ENCODE assay signal across 10 mouse cellular contexts in genomic region chr2:32708643-32709042, GRCm38 (mm10). TPM values are rescaled to one million over a fixed set of nuclear protein-coding genes. Genes with fewer than 3 reads are reported as not detected.
DNase-seq lines count a peak whose midpoint lies in the region; ATAC-seq and TF ChIP-seq lines count a peak whose summit lies in the region.
"Had no signal": no experiment of that assay in that cellular context is flagged by ENCODE, and none has a peak within 500 bp of the region (broad histone marks: within the 10 kb centered on the region; RNA-seq: fewer than 3 reads in every experiment).

No protein-coding gene starts in this region.

- no peak overlapping the region for H3K27ac ChIP-seq in forebrain, postnatal 0 days (ENCODE audit: low read depth, low read length)
- no peak overlapping the region for H3K27ac ChIP-seq in forebrain, embryonic 15.5 days (replicated peaks)
- H3K27ac ChIP-seq: embryonic facial prominence, embryonic 12.5 days; midbrain, embryonic 12.5 days had no signal

- peaks cover 3% of the 10 kb centered on the region for H3K4me1 ChIP-seq in forebrain, postnatal 0 days (ENCODE audit: insufficient read depth)
- H3K4me1 ChIP-seq in forebrain, embryonic 15.5 days = peaks cover 14% of the 10 kb centered on the region
- peaks cover 8% of the 10 kb centered on the region for H3K4me1 ChIP-seq in lung, adult 2 months (ENCODE audit: control insufficient read depth, insufficient read depth, low read length)

- TF ChIP-seq POLR2A in lung, adult 2 months (IDR thresholded peaks at IDR 0.05; ENCODE audit: borderline replicate concordance, extremely low read depth, low read depth, low read length) = no peak

- H3K4me2 ChIP-seq in forebrain, postnatal 0 days (ENCODE audit: low read depth) = no peak overlapping the region
- H3K4me2 ChIP-seq in forebrain, embryonic 15.5 days (replicated peaks) = no peak overlapping the region
- H3K4me2 ChIP-seq: embryonic facial prominence, embryonic 12.5 days; midbrain, embryonic 12.5 days had no signal

- no peaks in the 10 kb centered on the region for H3K27me3 ChIP-seq in forebrain, postnatal 0 days (ENCODE audit: insufficient read depth, low read length)
- no peaks in the 10 kb centered on the region for H3K27me3 ChIP-seq in forebrain, embryonic 15.5 days
- H3K27me3 ChIP-seq: embryonic facial prominence, embryonic 12.5 days; midbrain, embryonic 12.5 days had no signal

- H3K9ac ChIP-seq in forebrain, postnatal 0 days = no peak overlapping the region
- H3K9ac ChIP-seq in forebrain, embryonic 15.5 days (replicated peaks) = no peak overlapping the region
- H3K9ac ChIP-seq: embryonic facial prominence, embryonic 12.5 days; midbrain, embryonic 12.5 days had no signal

- no peak overlapping the region for H3K4me3 ChIP-seq in forebrain, postnatal 0 days (ENCODE audit: low read depth, low read length)
- H3K4me3 ChIP-seq in forebrain, embryonic 15.5 days = no peak overlapping the region
- no peak overlapping the region for H3K4me3 ChIP-seq in lung, adult 2 months (replicated peaks; ENCODE audit: extremely low read depth, low read depth, low read length)
- H3K4me3 ChIP-seq: embryonic facial prominence, embryonic 12.5 days; midbrain, embryonic 12.5 days had no signal

- peaks cover 60% of the 10 kb centered on the region for H3K36me3 ChIP-seq in forebrain, postnatal 0 days (ENCODE audit: insufficient read depth)
- H3K36me3 ChIP-seq in forebrain, embryonic 15.5 days = peaks cover 66% of the 10 kb centered on the region

- H3K9me3 ChIP-seq in forebrain, postnatal 0 days (ENCODE audit: low read length) = no peaks in the 10 kb centered on the region
- no peaks in the 10 kb centered on the region for H3K9me3 ChIP-seq in forebrain, embryonic 15.5 days
- H3K9me3 ChIP-seq: embryonic facial prominence, embryonic 12.5 days; midbrain, embryonic 12.5 days had no signal

- TF ChIP-seq CTCF in forebrain, postnatal 0 days (IDR thresholded peaks at IDR 0.05; ENCODE audit: low read depth) = peak; percentile 83
- peak; percentile 79 for TF ChIP-seq CTCF in lung, adult 2 months (IDR thresholded peaks at IDR 0.05; ENCODE audit: insufficient read depth, low read length)

- DNase-seq in forebrain, postnatal 0 days = peak; percentile 73
- peak; percentile 61 for DNase-seq in lung, adult 2 months
- DNase-seq in lung, postnatal 25 days (ENCODE audit: low spot score) = no peak
- DNase-seq in T-cell, adult 2 months (ENCODE audit: low spot score) = peak; percentile 75
- DNase-seq in heart, postnatal 4 days = peak; percentile 84
- peak; percentile 38 to 58 for DNase-seq in spleen, adult 18-20 months

- ATAC-seq in forebrain, postnatal 0 days = no peak
- ATAC-seq in forebrain, embryonic 15.5 days (replicated peaks) = no peak
- ATAC-seq in monocyte, adult 5-6 weeks (replicated peaks; ENCODE audit: insufficient number of reproducible peaks, low FRiP score, low TSS enrichment, poor library complexity, severe bottlenecking) = no peak

- WGBS in forebrain, postnatal 0 days = 32% methylated on average over 3 of the region's 3 CpGs
- 27% methylated on average over 3 of the region's 3 CpGs for WGBS in forebrain, embryonic 15.5 days
- WGBS in lung, adult 2 months = 21% methylated on average over 3 of the region's 3 CpGs

RNA-seq across cellular contexts. Expression of gene Cdk9, which starts 4.2 kb away (rescaled TPM):
- total RNA-seq in forebrain, postnatal 0 days (2014; rRNA removed) = 90.5 and 94.5 TPM in 2 replicates
- 66.5 and 67.5 TPM in 2 replicates for polyA plus RNA-seq in forebrain, postnatal 0 days (2015; fragmentation: Nextera tagmentation; extraction: Ambion mirVana)
- polyA plus RNA-seq in forebrain, embryonic 15.5 days (2015; fragmentation: Nextera tagmentation; extraction: Ambion mirVana) = 88.0 and 98.2 TPM in 2 replicates
- 103 and 137 TPM in 2 replicates for polyA plus RNA-seq in lung, adult 2 months (2012; rRNA removed)
- 10 to 100 TPM; 38.2 to 46.0 TPM for total RNA-seq in heart, postnatal 4 days (2021)
- 83.0 to 107 TPM (median 86.5 TPM) in 3 replicates for total RNA-seq in monocyte, adult 5-6 weeks (2017)

RNA-seq across cellular contexts. Expression of gene Fpgs, which starts 4.7 kb away (rescaled TPM):
- total RNA-seq in forebrain, postnatal 0 days (2014; rRNA removed) = 22.4 and 31.5 TPM in 2 replicates
- 20.7 and 22.0 TPM in 2 replicates for polyA plus RNA-seq in forebrain, postnatal 0 days (2015; fragmentation: Nextera tagmentation; extraction: Ambion mirVana)
- 19.9 and 21.2 TPM in 2 replicates for polyA plus RNA-seq in forebrain, embryonic 15.5 days (2015; fragmentation: Nextera tagmentation; extraction: Ambion mirVana)
- 42.1 and 42.3 TPM in 2 replicates for polyA plus RNA-seq in lung, adult 2 months (2012; rRNA removed)
- total RNA-seq in heart, postnatal 4 days (2021) = 10 to 100 TPM; 10.5 to 12.5 TPM
- total RNA-seq in monocyte, adult 5-6 weeks (2017) = 6.4 to 12.8 TPM (median 8.0 TPM) in 3 replicates

RNA-seq across cellular contexts. Expression of gene Sh2d3c, which starts 12.2 kb away (rescaled TPM):
- 16.5 and 24.1 TPM in 2 replicates for total RNA-seq in forebrain, postnatal 0 days (2014; rRNA removed)
- polyA plus RNA-seq in forebrain, postnatal 0 days (2015; fragmentation: Nextera tagmentation; extraction: Ambion mirVana) = 41.3 and 48.9 TPM in 2 replicates
- 39.5 and 39.7 TPM in 2 replicates for polyA plus RNA-seq in forebrain, embryonic 15.5 days (2015; fragmentation: Nextera tagmentation; extraction: Ambion mirVana)
- 167 and 260 TPM in 2 replicates for polyA plus RNA-seq in lung, adult 2 months (2012; rRNA removed)
- 10 to 100 TPM; 38.2 to 41.4 TPM for total RNA-seq in heart, postnatal 4 days (2021)
- total RNA-seq in monocyte, adult 5-6 weeks (2017) = 37.3 to 83.5 TPM (median 42.5 TPM) in 3 replicates

RNA-seq across cellular contexts. Expression of gene 6330409D20Rik, which starts 32.2 kb away (rescaled TPM):
- 2.1 and 4.3 TPM in 2 replicates for total RNA-seq in forebrain, postnatal 0 days (2014; rRNA removed)
- polyA plus RNA-seq in forebrain, postnatal 0 days (2015; fragmentation: Nextera tagmentation; extraction: Ambion mirVana) = 2.2 and 2.9 TPM in 2 replicates
- 2.4 and 2.7 TPM in 2 replicates for polyA plus RNA-seq in forebrain, embryonic 15.5 days (2015; fragmentation: Nextera tagmentation; extraction: Ambion mirVana)
- 0.18 and 0.41 TPM in 2 replicates for polyA plus RNA-seq in lung, adult 2 months (2012; rRNA removed)
- total RNA-seq in heart, postnatal 4 days (2021) = not detected
- not detected in 3 replicates for total RNA-seq in monocyte, adult 5-6 weeks (2017)

RNA-seq across cellular contexts. Expression of gene Tor2a, which starts 48.4 kb away (rescaled TPM):
- 51.4 and 54.3 TPM in 2 replicates for total RNA-seq in forebrain, postnatal 0 days (2014; rRNA removed)
- 40.7 and 44.8 TPM in 2 replicates for polyA plus RNA-seq in forebrain, postnatal 0 days (2015; fragmentation: Nextera tagmentation; extraction: Ambion mirVana)
- polyA plus RNA-seq in forebrain, embryonic 15.5 days (2015; fragmentation: Nextera tagmentation; extraction: Ambion mirVana) = 63.2 and 66.3 TPM in 2 replicates
- 65.3 and 67.8 TPM in 2 replicates for polyA plus RNA-seq in lung, adult 2 months (2012; rRNA removed)
- total RNA-seq in heart, postnatal 4 days (2021) = 10 to 100 TPM; 16.7 to 18.6 TPM
- total RNA-seq in monocyte, adult 5-6 weeks (2017) = 17.5 to 24.6 TPM (median 19.5 TPM) in 3 replicates
